ENCODE assay signal across 10 mouse cellular contexts in the genomic region with DNA sequence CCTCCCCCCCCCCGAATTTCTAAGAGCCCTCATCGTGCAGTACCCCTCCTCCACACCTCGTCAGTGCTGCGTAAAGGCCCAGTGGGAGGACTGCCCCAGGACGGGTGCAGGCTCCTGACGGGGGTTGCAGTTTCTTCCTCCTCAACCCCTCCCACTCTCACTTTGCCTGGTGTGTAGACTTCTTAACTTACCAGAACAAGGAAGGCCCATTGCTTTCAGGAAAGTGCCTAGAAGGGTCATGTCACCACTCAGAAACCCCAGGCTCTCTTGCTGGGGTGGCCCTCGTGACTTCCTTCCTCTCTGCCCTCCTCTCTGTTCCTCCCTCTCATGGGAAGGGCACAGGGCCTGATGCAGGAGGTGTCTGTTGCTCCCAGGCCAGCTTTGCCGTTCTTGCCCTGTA. TPM values are rescaled to one million over a fixed set of nuclear protein-coding genes. Genes with fewer than 3 reads are reported as not detected.
A peak's percentile ranks its signal among the peaks of the same experiment; 100 is the strongest.
DNase-seq lines count a peak whose midpoint lies in the region; ATAC-seq and TF ChIP-seq lines count a peak whose summit lies in the region.
"Had no signal": no experiment of that assay in that cellular context is flagged by ENCODE, and none has a peak within 500 bp of the region (broad histone marks: within the 10 kb centered on the region; RNA-seq: fewer than 3 reads in every experiment).

No protein-coding gene starts in this region.

- peak; percentile 81 for DNase-seq in 416B (ENCODE audit: low read depth)
- peak; percentile 46 for DNase-seq in hindbrain, embryonic 10.5 days (ENCODE audit: low spot score)
- no peak for DNase-seq in urinary bladder, postnatal 10 days (ENCODE audit: low spot score)
- no peak for DNase-seq in Muller cell, postnatal 12 days (ENCODE audit: inconsistent ontology term)
- no peak for DNase-seq in testis, postnatal 10 days (ENCODE audit: low spot score)
- DNase-seq: adrenal gland, adult 2 months; gastrocnemius, postnatal 36 days had no signal

- WGBS in hindbrain, embryonic 10.5 days, result under 1% methylated on average over 8 of the region's 8 CpGs

- no peak for TF ChIP-seq EP300 in ES-Bruce4 (IDR thresholded peaks at IDR 0.05; ENCODE audit: insufficient read depth, low read depth, low read length)

- peaks cover 15% of the 10 kb centered on the region for H3K4me1 ChIP-seq in ES-Bruce4 (ENCODE audit: control insufficient read depth, insufficient read depth, low read length)
- peaks cover 100% of the 10 kb centered on the region for H3K4me1 ChIP-seq in hindbrain, embryonic 10.5 days (replicated peaks)
- peaks cover 76% of the 10 kb centered on the region for H3K4me1 ChIP-seq in megakaryocyte, embryonic 14.5 days

- H3K4me3 ChIP-seq in ES-Bruce4 (ENCODE audit: low read depth, low read length), result peak overlapping the region; percentile 1; the same call in 1 of the 2 replicates
- H3K4me3 ChIP-seq in hindbrain, embryonic 10.5 days, result peak overlapping the region; percentile 39
- H3K4me3 ChIP-seq in megakaryocyte, embryonic 14.5 days (replicated peaks), result peak overlapping the region; percentile 83

- H3K27ac ChIP-seq in ES-Bruce4 (ENCODE audit: insufficient read depth, low read length), result peak overlapping the region; percentile 41
- peak overlapping the region; percentile 54 for H3K27ac ChIP-seq in hindbrain, embryonic 10.5 days

- no peak for ATAC-seq in erythroblast, adult 5-6 weeks (replicated peaks; ENCODE audit: low FRiP score, poor library complexity, severe bottlenecking)

- H3K9me3 ChIP-seq in ES-Bruce4 (replicated peaks; ENCODE audit: control insufficient read depth, insufficient read depth, low read length, poor library complexity, severe bottlenecking), result no peaks in the 10 kb centered on the region
- no peaks in the 10 kb centered on the region for H3K9me3 ChIP-seq in hindbrain, embryonic 10.5 days
- H3K9me3 ChIP-seq in megakaryocyte, embryonic 14.5 days, result no peaks in the 10 kb centered on the region

- no peak overlapping the region for H3K9ac ChIP-seq in ES-Bruce4 (ENCODE audit: low read depth, poor library complexity, severe bottlenecking)

- no peak for TF ChIP-seq POLR2A in ES-Bruce4 (IDR thresholded peaks at IDR 0.05; ENCODE audit: insufficient read depth, low read length)

- H3K27me3 ChIP-seq in ES-Bruce4 (ENCODE audit: control insufficient read depth, insufficient read depth, low read length, poor library complexity, severe bottlenecking), result no peaks in the 10 kb centered on the region
- peaks cover 31% of the 10 kb centered on the region for H3K27me3 ChIP-seq in hindbrain, embryonic 10.5 days (ENCODE audit: insufficient read depth, poor library complexity, severe bottlenecking)
- H3K27me3 ChIP-seq in megakaryocyte, embryonic 14.5 days (replicated peaks), result peaks cover 50% of the 10 kb centered on the region

- no peak for TF ChIP-seq CTCF in ES-Bruce4 (IDR thresholded peaks at IDR 0.05; ENCODE audit: low read depth, low read length)

- peaks cover 18% of the 10 kb centered on the region for H3K36me3 ChIP-seq in ES-Bruce4 (ENCODE audit: control insufficient read depth, insufficient read depth, low read length, poor library complexity, severe bottlenecking)
- H3K36me3 ChIP-seq in hindbrain, embryonic 10.5 days, result peaks cover 81% of the 10 kb centered on the region
- peaks cover 79% of the 10 kb centered on the region for H3K36me3 ChIP-seq in megakaryocyte, embryonic 14.5 days (replicated peaks; ENCODE audit: low read length)

RNA-seq across cellular contexts. Expression of a gene that starts 13.6 kb away (rescaled TPM):
- polyA plus RNA-seq in ES-Bruce4 (2011; ENCODE audit: insufficient read depth, insufficient read length, low read depth, missing spikeins), result 122 and 146 TPM in 2 replicates
- 47.4 and 56.0 TPM in 2 replicates for polyA plus RNA-seq in hindbrain, embryonic 10.5 days (2016; fragmentation: Nextera tagmentation; extraction: Ambion mirVana)
- polyA plus RNA-seq in megakaryocyte, embryonic 14.5 days (2012; ENCODE audit: insufficient read depth, low replicate concordance), result 60.7 and 62.9 TPM in 2 replicates
- total RNA-seq in erythroblast, adult 5-6 weeks (2015; ENCODE audit: low replicate concordance), result 10.8 and 24.0 TPM in 2 replicates
- 11.6 and 16.6 TPM in 2 replicates for total RNA-seq in erythroblast, adult 5-6 weeks (2017; ENCODE audit: low replicate concordance)

Comparison
In these comparisons a context has a peak if more than half of its experiments do, and no peak if none do; other contexts are left out.
1. DNase-seq: peak in 416B (single experiment) and hindbrain, embryonic 10.5 days (single experiment); none in urinary bladder, postnatal 10 days (single experiment), Muller cell, postnatal 12 days (single experiment) and testis, postnatal 10 days (single experiment).
2. H3K4me3 ChIP-seq: peak in every context shown above with its lines; median percentile 83 in megakaryocyte, embryonic 14.5 days; 39 in hindbrain, embryonic 10.5 days; 1 in ES-Bruce4.